ENCODE assay signal across 8 mouse cellular contexts in the genomic region with DNA sequence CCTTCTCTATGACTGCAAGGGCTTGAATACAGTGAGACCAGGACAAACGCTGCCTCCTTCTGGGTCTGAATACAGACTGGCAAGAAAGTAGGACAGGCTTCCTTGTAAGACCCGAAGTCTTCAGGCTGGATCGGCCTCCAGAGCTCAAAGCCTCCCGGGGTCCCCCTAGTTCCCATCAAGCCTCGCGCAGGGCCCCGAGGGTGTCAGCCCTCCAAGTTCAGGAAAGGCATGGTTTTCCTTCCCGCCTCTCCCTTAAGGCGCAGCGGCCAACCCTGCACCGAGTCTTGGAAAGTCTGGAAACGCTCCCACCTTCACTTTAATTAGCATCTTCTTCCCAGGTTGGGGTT. TPM values are rescaled to one million over a fixed set of nuclear protein-coding genes. Genes with fewer than 3 reads are reported as not detected.
A peak's percentile ranks its signal among the peaks of the same experiment; 100 is the strongest.
DNase-seq lines count a peak whose midpoint lies in the region; ATAC-seq and TF ChIP-seq lines count a peak whose summit lies in the region.

No protein-coding gene starts in this region.

- TF ChIP-seq POLR2A in MEL (IDR thresholded peaks at IDR 0.05; ENCODE audit: control insufficient read depth in 1 of 2, insufficient read depth in 1 of 2, low read depth in 1 of 2, low read length in 2 of 2, poor library complexity in 1 of 2) = no peak; a peak in 1 of 4 replicates

- TF ChIP-seq EP300 in heart, postnatal 0 days (IDR thresholded peaks at IDR 0.05; ENCODE audit: low read depth) = no peak
- TF ChIP-seq EP300 in MEL (IDR thresholded peaks at IDR 0.05; ENCODE audit: low read depth in 1 of 2, low read length in 2 of 2) = no peak

- H3K4me3 ChIP-seq in heart, postnatal 0 days (ENCODE audit: low read depth, low read length) = peak overlapping the region; percentile 89
- peak overlapping the region; percentile 69 to 70 for H3K4me3 ChIP-seq in MEL (ENCODE audit: control insufficient read depth in 1 of 2, insufficient read depth in 1 of 2, low read depth in 2 of 2, low read length in 2 of 2)
- H3K4me3 ChIP-seq in forebrain, embryonic 15.5 days = peak overlapping the region; percentile 70
- H3K4me3 ChIP-seq in macrophage (ENCODE audit: inconsistent target) = peak overlapping the region; percentile 98

- intact Hi-C loops in heart, postnatal 25 days (cut with DNase I) = loop anchor here (5.0 kb wide), 1 partner anchor 34 kb away; a partner anchor contains a TSS

- peaks cover 18% of the 10 kb centered on the region for H3K4me1 ChIP-seq in heart, postnatal 0 days (ENCODE audit: control insufficient read depth, insufficient read depth)
- H3K4me1 ChIP-seq in MEL (ENCODE audit: control insufficient read depth in 1 of 2, insufficient read depth in 2 of 2, low read length in 2 of 2) = peaks cover 7 to 15% of the 10 kb centered on the region in 2 experiments; a peak in 3 of 4 replicates
- H3K4me1 ChIP-seq in forebrain, embryonic 15.5 days = peaks cover 34% of the 10 kb centered on the region

- no peaks in the 10 kb centered on the region for H3K27me3 ChIP-seq in heart, postnatal 0 days (ENCODE audit: control insufficient read depth, insufficient read depth, low read length)
- H3K27me3 ChIP-seq in MEL (ENCODE audit: control insufficient read depth in 1 of 2, insufficient read depth in 2 of 2, low read length in 2 of 2) = no peaks in the 10 kb centered on the region
- no peaks in the 10 kb centered on the region for H3K27me3 ChIP-seq in forebrain, embryonic 15.5 days

- peak overlapping the region; percentile 88 for H3K4me2 ChIP-seq in heart, postnatal 0 days (ENCODE audit: low read depth, low read length)
- peak overlapping the region; percentile 83 for H3K4me2 ChIP-seq in forebrain, embryonic 15.5 days (replicated peaks)

- DNase-seq in heart, postnatal 0 days (ENCODE audit: low spot score) = no peak
- DNase-seq in heart, postnatal 25 days (ENCODE audit: low spot score) = no peak
- no peak for DNase-seq in MEL (ENCODE audit: low read depth, low spot score)
- DNase-seq in adrenal gland, adult (ENCODE audit: inconsistent age in 2 of 2, low spot score in 1 of 2) = no peak
- DNase-seq in testis, postnatal 14 days (ENCODE audit: low spot score) = no peak
- no peak for DNase-seq in spleen, adult 12 weeks (ENCODE audit: low spot score)

- no peaks in the 10 kb centered on the region for H3K9me3 ChIP-seq in heart, postnatal 0 days (replicated peaks; ENCODE audit: control insufficient read depth, low read length)
- H3K9me3 ChIP-seq in MEL (replicated peaks; ENCODE audit: insufficient read depth, low read length) = no peaks in the 10 kb centered on the region
- no peaks in the 10 kb centered on the region for H3K9me3 ChIP-seq in forebrain, embryonic 15.5 days

- WGBS in heart, postnatal 0 days = under 1% methylated on average over 12 of the region's 12 CpGs
- WGBS in forebrain, embryonic 15.5 days = under 1% methylated on average over 12 of the region's 12 CpGs
- 1% methylated on average over 12 of the region's 12 CpGs for WGBS in macrophage (ENCODE audit: missing documents)

- TF ChIP-seq CTCF in heart, postnatal 0 days (IDR thresholded peaks at IDR 0.05; ENCODE audit: low read depth) = no peak
- TF ChIP-seq CTCF in MEL (IDR thresholded peaks at IDR 0.05 in 2 of 3, conservative IDR thresholded peaks at IDR 0.05 in 1 of 3; ENCODE audit: control insufficient read depth in 1 of 3, insufficient read depth in 1 of 3, low read depth in 2 of 3, low read length in 3 of 3, poor library complexity in 1 of 3, severe bottlenecking in 1 of 3) = no peak

- no peak for TF ChIP-seq RAD21 in MEL (IDR thresholded peaks at IDR 0.05; ENCODE audit: low read depth, low read length)

- peaks cover 24% of the 10 kb centered on the region for H3K36me3 ChIP-seq in heart, postnatal 0 days (replicated peaks; ENCODE audit: control insufficient read depth, insufficient read depth, low read length)
- H3K36me3 ChIP-seq in MEL (ENCODE audit: control insufficient read depth in 1 of 2, insufficient read depth in 2 of 2, low read length in 2 of 2) = peaks cover 0 to 37% of the 10 kb centered on the region in 2 experiments; a peak in 2 of 4 replicates
- H3K36me3 ChIP-seq in forebrain, embryonic 15.5 days = peaks cover 15% of the 10 kb centered on the region
- H3K36me3 ChIP-seq in macrophage (ENCODE audit: inconsistent target) = peaks cover 12% of the 10 kb centered on the region; the same call in 1 of the 2 replicates

- peak overlapping the region; percentile 73 for H3K27ac ChIP-seq in heart, postnatal 0 days (ENCODE audit: low read depth)
- H3K27ac ChIP-seq in MEL (ENCODE audit: control insufficient read depth, low read depth, low read length) = peak overlapping the region; percentile 93
- peak overlapping the region; percentile 90 for H3K27ac ChIP-seq in forebrain, embryonic 15.5 days (replicated peaks)
- peak overlapping the region; percentile 97 for H3K27ac ChIP-seq in macrophage

- H3K79me2 ChIP-seq in MEL (ENCODE audit: control insufficient read depth, insufficient read depth, low read length, poor library complexity) (peaks cover 32% of the 10 kb centered on the region), macrophage (ENCODE audit: inconsistent target) (peaks cover 75% of the 10 kb centered on the region)

- ATAC-seq in heart, postnatal 0 days (ENCODE audit: insufficient read depth, low read depth) = peak; percentile 27
- ATAC-seq in forebrain, embryonic 15.5 days (replicated peaks) = peak; percentile 71

- peak overlapping the region; percentile 90 for H3K9ac ChIP-seq in heart, postnatal 0 days (replicated peaks; ENCODE audit: low read depth, low read length)
- peak overlapping the region; percentile 78 for H3K9ac ChIP-seq in MEL (ENCODE audit: control insufficient read depth, low read depth, low read length, poor library complexity, severe bottlenecking)
- H3K9ac ChIP-seq in forebrain, embryonic 15.5 days (replicated peaks) = peak overlapping the region; percentile 70

RNA-seq across cellular contexts. Expression of a gene that starts 0.3 kb away (rescaled TPM):
- total RNA-seq in heart, postnatal 0 days (2014; rRNA removed; ENCODE audit: low replicate concordance) = 27.4 and 31.8 TPM in 2 replicates
- 27.7 and 29.2 TPM in 2 replicates for polyA plus RNA-seq in heart, postnatal 0 days (2015; fragmentation: Nextera tagmentation; extraction: Ambion mirVana)
- 10 to 100 TPM in 1 of 2 experiments, 1 to 10 TPM in 1; 8.9 to 11.2 TPM for total RNA-seq in heart, postnatal 25 days (2021)
- total RNA-seq in MEL (2012; rRNA removed) = 22.3 and 24.5 TPM in 2 replicates
- 10 to 100 TPM in 1 of 2 experiments, not detected in 1; 28.8 TPM for polyA plus RNA-seq in MEL (2012; ENCODE audit: insufficient read depth in 1 of 2, insufficient read length in 2 of 2, low read depth in 1 of 2, low replicate concordance in 2 of 2, missing spikeins in 1 of 2)
- polyA plus RNA-seq in forebrain, embryonic 15.5 days (2015; fragmentation: Nextera tagmentation; extraction: Ambion mirVana) = 56.7 and 62.2 TPM in 2 replicates
- total RNA-seq in macrophage (2018; cell fraction: chromatin; rRNA removed) = 10 to 100 TPM in 23 of 26 experiments, 1 to 10 TPM in 3; 6.8 to 54.5 (median 28.7) TPM
- 10 to 100 TPM; 19.0 to 35.1 (median 28.1) TPM for total RNA-seq in macrophage (2018; cell fraction: cytosol; rRNA removed)
- total RNA-seq in macrophage (2018; cell fraction: nucleus; rRNA removed) = 10 to 100 TPM; 11.4 to 48.2 (median 21.9) TPM
- polyA plus RNA-seq in macrophage (2018) = 27.4 to 36.4 TPM (median 34.4 TPM) in 3 replicates

RNA-seq across cellular contexts. Expression of a gene that starts 0.5 kb away (rescaled TPM):
- 137 and 141 TPM in 2 replicates for total RNA-seq in heart, postnatal 0 days (2014; rRNA removed; ENCODE audit: low replicate concordance)
- 460 and 483 TPM in 2 replicates for polyA plus RNA-seq in heart, postnatal 0 days (2015; fragmentation: Nextera tagmentation; extraction: Ambion mirVana)
- total RNA-seq in heart, postnatal 25 days (2021) = 100 to 1,000 TPM; 252 to 263 TPM
- total RNA-seq in MEL (2012; rRNA removed) = 515 and 516 TPM in 2 replicates
- polyA plus RNA-seq in MEL (2012; ENCODE audit: insufficient read depth in 1 of 2, insufficient read length in 2 of 2, low read depth in 1 of 2, low replicate concordance in 2 of 2, missing spikeins in 1 of 2) = 100 to 1,000 TPM in 1 of 2 experiments, not detected in 1; 528 TPM
- 563 and 611 TPM in 2 replicates for polyA plus RNA-seq in forebrain, embryonic 15.5 days (2015; fragmentation: Nextera tagmentation; extraction: Ambion mirVana)
- 10 to 100 TPM in 22 of 26 experiments, 1 to 10 TPM in 4; 4.5 to 45.2 (median 24.0) TPM for total RNA-seq in macrophage (2018; cell fraction: chromatin; rRNA removed)
- total RNA-seq in macrophage (2018; cell fraction: cytosol; rRNA removed) = 100 to 1,000 TPM; 295 to 451 (median 347) TPM
- 100 to 1,000 TPM in 7 of 26 experiments, 10 to 100 TPM in 19; 34.9 to 204 (median 76.4) TPM for total RNA-seq in macrophage (2018; cell fraction: nucleus; rRNA removed)
- polyA plus RNA-seq in macrophage (2018) = 136 to 262 TPM (median 187 TPM) in 3 replicates

RNA-seq across cellular contexts. Expression of a gene that starts 10.2 kb away (rescaled TPM):
- 11.9 and 20.2 TPM in 2 replicates for total RNA-seq in heart, postnatal 0 days (2014; rRNA removed; ENCODE audit: low replicate concordance)
- 15.9 and 17.1 TPM in 2 replicates for polyA plus RNA-seq in heart, postnatal 0 days (2015; fragmentation: Nextera tagmentation; extraction: Ambion mirVana)
- 10 to 100 TPM; 10.0 to 10.7 TPM for total RNA-seq in heart, postnatal 25 days (2021)
- 27.2 and 27.8 TPM in 2 replicates for total RNA-seq in MEL (2012; rRNA removed)
- 10 to 100 TPM in 1 of 2 experiments, not detected in 1; 53.0 TPM for polyA plus RNA-seq in MEL (2012; ENCODE audit: insufficient read depth in 1 of 2, insufficient read length in 2 of 2, low read depth in 1 of 2, low replicate concordance in 2 of 2, missing spikeins in 1 of 2)
- 32.9 and 36.2 TPM in 2 replicates for polyA plus RNA-seq in forebrain, embryonic 15.5 days (2015; fragmentation: Nextera tagmentation; extraction: Ambion mirVana)
- total RNA-seq in macrophage (2018; cell fraction: chromatin; rRNA removed) = 10 to 100 TPM; 11.7 to 73.8 (median 34.5) TPM
- 10 to 100 TPM in 8 of 26 experiments, 1 to 10 TPM in 18; 5.4 to 12.3 (median 9.1) TPM for total RNA-seq in macrophage (2018; cell fraction: cytosol; rRNA removed)
- 10 to 100 TPM in 25 of 26 experiments, 1 to 10 TPM in 1; 7.4 to 43.6 (median 20.9) TPM for total RNA-seq in macrophage (2018; cell fraction: nucleus; rRNA removed)
- 9.0 to 10.5 TPM (median 10.4 TPM) in 3 replicates for polyA plus RNA-seq in macrophage (2018)

RNA-seq across cellular contexts. Expression of a gene that starts 11.2 kb away (rescaled TPM):
- total RNA-seq in heart, postnatal 0 days (2014; rRNA removed; ENCODE audit: low replicate concordance) = 62.4 and 66.0 TPM in 2 replicates
- 98.6 and 104 TPM in 2 replicates for polyA plus RNA-seq in heart, postnatal 0 days (2015; fragmentation: Nextera tagmentation; extraction: Ambion mirVana)
- total RNA-seq in heart, postnatal 25 days (2021) = 10 to 100 TPM; 53.0 to 53.4 TPM
- total RNA-seq in MEL (2012; rRNA removed) = 25.5 and 30.6 TPM in 2 replicates
- 10 to 100 TPM in 1 of 2 experiments, not detected in 1; 25.6 TPM for polyA plus RNA-seq in MEL (2012; ENCODE audit: insufficient read depth in 1 of 2, insufficient read length in 2 of 2, low read depth in 1 of 2, low replicate concordance in 2 of 2, missing spikeins in 1 of 2)
- polyA plus RNA-seq in forebrain, embryonic 15.5 days (2015; fragmentation: Nextera tagmentation; extraction: Ambion mirVana) = 66.0 and 68.5 TPM in 2 replicates
- total RNA-seq in macrophage (2018; cell fraction: chromatin; rRNA removed) = 10 to 100 TPM in 25 of 26 experiments, 1 to 10 TPM in 1; 8.5 to 52.1 (median 28.0) TPM
- total RNA-seq in macrophage (2018; cell fraction: cytosol; rRNA removed) = 10 to 100 TPM; 14.0 to 38.0 (median 28.9) TPM
- total RNA-seq in macrophage (2018; cell fraction: nucleus; rRNA removed) = 10 to 100 TPM in 25 of 26 experiments, 1 to 10 TPM in 1; 8.1 to 57.2 (median 28.5) TPM
- polyA plus RNA-seq in macrophage (2018) = 25.4 to 29.3 TPM (median 26.3 TPM) in 3 replicates

RNA-seq across cellular contexts. Expression of a gene that starts 21.5 kb away (rescaled TPM):
- total RNA-seq in heart, postnatal 0 days (2014; rRNA removed; ENCODE audit: low replicate concordance) = 0.12 TPM in 1 of 2 replicates, not detected in the other
- 0.25 and 0.31 TPM in 2 replicates for polyA plus RNA-seq in heart, postnatal 0 days (2015; fragmentation: Nextera tagmentation; extraction: Ambion mirVana)
- under 1 TPM; 0.56 to 0.60 TPM for total RNA-seq in heart, postnatal 25 days (2021)
- 0.08 and 0.10 TPM in 2 replicates for total RNA-seq in MEL (2012; rRNA removed)
- polyA plus RNA-seq in MEL (2012; ENCODE audit: insufficient read depth in 1 of 2, insufficient read length in 2 of 2, low read depth in 1 of 2, low replicate concordance in 2 of 2, missing spikeins in 1 of 2) = under 1 TPM in 1 of 2 experiments, not detected in 1; 0.40 TPM
- polyA plus RNA-seq in forebrain, embryonic 15.5 days (2015; fragmentation: Nextera tagmentation; extraction: Ambion mirVana) = 0.38 and 0.53 TPM in 2 replicates
- 1 to 10 TPM in 17 of 26 experiments, under 1 TPM in 6, not detected in 3; 0.56 to 5.3 (median 1.6) TPM for total RNA-seq in macrophage (2018; cell fraction: chromatin; rRNA removed)
- under 1 TPM in 25 of 26 experiments, not detected in 1; 0.09 to 0.65 (median 0.19) TPM for total RNA-seq in macrophage (2018; cell fraction: cytosol; rRNA removed)
- total RNA-seq in macrophage (2018; cell fraction: nucleus; rRNA removed) = 1 to 10 TPM in 12 of 26 experiments, under 1 TPM in 10, not detected in 4; 0.35 to 3.8 (median 1.2) TPM
- 0.34 TPM in 1 of 3 replicates, not detected in the others for polyA plus RNA-seq in macrophage (2018)
